Mouse (Mus musculus) liver, adult 2 months (tissue): ENCODE data around the gene Mettl1.

ENCODE experiments used
- CTCF ChIP-seq: fragments of 200-500 bp; IDR thresholded peaks from 2 replicates; pipeline ENCODE4 v1.5.1; 2011; ENCODE audit warnings: low read depth, low read length, control low read depth
- POLR2A ChIP-seq: fragments of 200-500 bp; IDR thresholded peaks from 2 replicates; pipeline ENCODE4 v1.6.1; 2011; ENCODE audit warnings: low read length, control low read depth; ENCODE audit not compliant: insufficient read depth; ENCODE audit errors: extremely low read depth

GRCm38 (mm10) chr10:127042468-127043115, 1.4 kb downstream of the Mettl1 start:
- TF ChIP-seq POLR2A (no peak), CTCF (no peak)
